Mouse (Mus musculus): ENCODE data around the gene Zhx3.

The Zhx3 gene

DNA sequence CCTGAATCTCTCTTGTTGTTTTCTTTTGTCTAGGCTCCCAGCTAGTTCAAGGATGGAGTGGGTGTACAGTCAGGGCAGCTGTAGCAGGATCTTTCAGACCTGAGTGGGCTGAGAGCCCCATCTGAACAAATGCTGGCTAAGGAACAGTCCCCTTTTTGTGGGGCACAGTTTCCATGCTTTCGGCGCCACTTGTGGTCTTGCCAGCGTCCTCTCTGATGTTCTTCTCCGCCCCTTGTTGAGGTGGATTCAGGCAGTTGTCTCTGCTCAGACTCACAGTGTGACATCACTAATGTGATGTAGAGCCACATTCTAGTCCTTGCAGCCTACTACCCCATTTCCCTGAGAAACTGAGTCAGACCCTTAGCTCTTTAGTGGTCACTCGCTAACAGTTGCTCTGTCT is 126.2 kb downstream of the Zhx3 start:
- no peak for DNase-seq

DNA sequence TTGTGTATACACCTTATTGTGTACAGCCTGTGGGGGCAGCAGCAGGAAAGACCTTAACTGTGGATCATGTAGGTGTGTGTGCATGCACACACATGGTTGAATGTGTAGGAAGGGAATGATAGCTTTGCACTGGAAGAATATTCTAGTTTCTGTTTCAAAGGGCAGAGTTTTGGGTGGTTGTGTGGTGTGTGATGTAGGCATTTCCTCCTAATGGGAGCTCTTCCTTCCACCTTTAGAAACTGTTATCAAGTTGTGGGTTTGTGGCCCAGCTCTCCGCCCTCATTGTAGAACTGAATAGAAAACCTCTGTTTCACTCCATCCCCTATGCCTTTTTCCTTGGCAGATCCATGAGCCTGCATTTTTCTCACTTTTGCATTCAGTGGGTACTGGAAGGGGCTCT is 127.3 kb downstream of the Zhx3 start:
- DNase-seq, result no peak

DNA sequence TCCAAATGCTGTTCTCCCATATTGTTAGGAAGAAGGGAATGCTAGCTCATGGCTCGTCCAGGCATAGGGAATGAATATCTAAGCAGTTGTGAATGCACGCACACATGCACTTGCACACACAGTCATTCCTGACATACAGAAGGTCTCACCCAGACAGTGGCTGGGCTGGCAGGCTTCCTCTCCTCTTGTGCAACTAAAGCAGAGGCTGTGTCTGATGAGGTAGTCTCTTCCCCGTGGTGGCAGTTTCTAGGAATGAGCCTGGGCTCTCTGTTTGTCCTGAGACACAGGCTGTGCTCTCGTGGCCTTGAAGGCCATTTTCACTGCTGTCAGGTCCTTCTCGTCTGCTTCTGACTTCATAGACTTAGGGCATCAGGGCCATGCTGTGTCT is 128.0 kb downstream of the Zhx3 start:
- DNase-seq, result peak; percentile 37 to 52

DNA sequence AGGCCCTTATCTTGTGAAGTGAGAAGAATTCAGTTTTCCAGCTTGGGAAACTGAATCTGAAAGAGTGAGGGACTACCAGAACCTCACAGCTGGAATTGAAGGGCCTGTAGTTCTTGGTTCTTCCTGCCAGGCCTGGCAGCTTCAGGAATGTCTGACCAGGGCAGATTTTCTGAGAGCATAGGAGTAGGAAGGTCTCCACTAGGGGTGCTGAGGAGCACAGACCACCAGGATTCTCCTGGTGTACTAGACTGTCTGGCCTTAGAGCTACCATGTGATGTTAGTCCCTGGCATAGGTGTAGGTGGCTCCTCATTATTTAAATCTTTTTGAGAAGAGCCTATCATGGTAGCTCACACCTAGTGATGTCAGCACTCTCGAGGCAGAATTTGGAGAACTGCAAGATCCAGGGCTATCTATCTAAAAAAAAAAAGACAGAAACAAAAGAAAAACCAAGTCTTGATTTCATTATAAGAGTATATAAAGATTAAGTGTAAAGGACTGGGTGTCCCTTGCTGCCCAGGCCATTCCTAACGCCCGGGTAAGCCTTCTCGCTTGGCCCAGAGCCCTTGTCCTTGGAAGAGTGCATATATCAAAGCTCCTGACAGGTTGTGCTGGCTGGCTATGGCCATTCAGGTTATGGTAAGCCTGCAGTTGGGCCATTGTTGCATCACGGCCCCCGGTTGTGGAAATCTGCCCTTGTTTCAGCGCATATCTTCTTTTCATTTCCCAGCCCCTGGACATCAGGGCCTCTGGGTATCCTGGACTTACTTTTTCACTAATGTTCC is 128.6 kb downstream of the Zhx3 start:
- DNase-seq, result peak; percentile 73 to 82

DNA sequence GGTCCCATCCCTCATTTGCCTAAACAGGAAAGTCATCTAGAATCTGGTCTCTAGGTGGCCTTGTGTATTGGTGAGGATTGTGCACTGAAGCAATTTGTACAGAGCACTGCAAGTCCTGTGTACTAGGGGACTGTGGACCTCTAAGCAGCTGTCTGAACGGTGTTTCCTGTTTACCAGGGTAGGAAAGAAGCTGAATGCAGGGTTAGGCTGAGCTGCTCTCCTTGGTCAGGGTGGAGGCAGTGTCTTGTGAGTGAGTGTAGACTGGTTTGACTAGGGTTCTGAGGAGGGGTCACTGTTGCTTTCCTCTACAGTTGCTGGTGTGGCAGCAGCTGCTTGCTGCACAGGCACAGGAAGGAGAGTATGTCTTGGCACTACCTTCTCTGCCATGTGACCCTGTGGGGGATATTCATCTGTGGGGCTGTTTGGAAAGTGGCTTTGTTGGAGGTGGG is 130.6 kb downstream of the Zhx3 start:
- no peak for DNase-seq

DNA sequence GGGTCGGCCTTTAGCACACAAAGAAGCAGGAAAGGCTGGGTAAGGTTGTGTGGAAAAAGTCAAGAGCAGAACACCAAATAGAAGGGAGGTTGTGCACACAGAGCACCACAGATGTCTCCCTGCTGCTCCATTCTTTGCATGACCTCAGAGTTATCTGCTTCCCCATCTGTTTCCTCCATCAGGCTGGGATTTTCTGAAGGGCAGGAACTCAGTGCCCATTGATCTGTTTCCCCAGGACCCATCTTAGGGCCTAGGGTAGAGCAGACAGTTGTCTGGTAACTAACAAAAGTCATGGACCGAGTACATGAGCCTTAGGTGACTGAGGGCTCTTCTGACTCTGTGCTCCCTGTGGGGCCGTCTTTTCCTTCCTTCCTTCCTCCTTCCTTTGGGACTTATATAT is 131.2 kb downstream of the Zhx3 start:
- DNase-seq, result peak in 1 of 2 experiments; percentile 45

DNA sequence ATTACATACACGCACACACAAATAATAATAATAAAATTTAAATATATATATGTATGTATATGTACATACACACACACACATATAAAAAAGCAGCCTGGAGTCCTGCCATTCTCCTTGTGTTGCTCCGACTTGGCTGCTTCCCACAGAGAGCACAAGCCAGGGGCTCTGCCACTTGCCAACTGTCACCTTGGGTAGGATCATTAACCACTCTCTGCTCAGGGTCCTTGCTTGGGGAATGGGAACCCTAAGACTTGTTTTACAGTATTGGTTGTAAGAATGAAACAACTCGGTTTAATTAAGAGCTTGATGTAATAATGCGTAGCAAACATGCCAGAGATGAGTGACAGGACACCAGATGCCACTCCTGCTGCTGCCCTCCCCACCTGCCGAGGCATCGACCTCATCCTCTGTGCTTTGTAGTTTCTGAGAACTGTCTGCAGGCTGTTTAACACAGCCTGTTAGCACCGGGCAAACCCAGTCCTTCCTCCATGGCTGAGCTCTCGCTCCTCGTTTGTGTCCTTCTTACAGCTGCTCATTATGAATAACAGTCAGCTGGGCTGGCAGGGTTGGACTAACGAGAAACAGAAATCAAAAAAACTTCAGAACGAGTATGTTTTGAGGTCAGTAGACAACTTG is 132.2 kb downstream of the Zhx3 start:
- DNase-seq, result no peak

DNA sequence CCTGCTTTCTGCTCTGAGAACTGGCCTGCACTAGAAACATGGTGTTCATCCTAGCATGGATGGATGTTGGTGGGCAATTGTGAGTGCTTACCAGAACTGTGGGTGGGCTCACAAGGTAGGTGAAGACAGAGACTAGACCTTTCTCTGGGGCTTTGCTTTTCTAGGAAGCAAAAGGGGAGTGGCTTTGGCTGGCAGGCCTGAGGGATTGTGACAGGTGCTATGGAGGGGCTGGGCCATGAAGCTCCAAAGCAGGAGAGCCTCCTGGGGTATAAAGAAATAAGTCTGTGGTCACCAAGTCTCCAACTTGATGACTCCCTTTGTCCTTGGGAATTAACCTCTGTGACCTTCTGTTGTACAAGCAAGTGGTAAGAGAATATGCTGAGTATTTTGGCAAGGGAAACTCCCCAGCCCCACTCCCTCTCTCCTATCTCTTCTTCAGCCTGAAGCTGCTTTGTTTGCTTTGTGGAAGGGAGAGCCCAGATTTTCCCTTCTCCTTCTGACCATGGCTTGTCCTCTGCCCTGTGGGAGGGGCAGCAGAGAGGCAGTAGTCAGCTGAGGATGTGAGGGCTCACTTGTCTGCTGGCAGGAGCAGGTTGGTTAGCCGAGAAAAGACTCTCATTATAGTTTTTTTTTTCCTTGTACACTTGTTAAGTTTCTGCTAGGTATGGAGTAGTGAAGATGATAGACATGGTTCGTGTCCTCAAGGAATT is 133.0 kb downstream of the Zhx3 start:
- peak in 1 of 2 experiments; percentile 51 for DNase-seq

DNA sequence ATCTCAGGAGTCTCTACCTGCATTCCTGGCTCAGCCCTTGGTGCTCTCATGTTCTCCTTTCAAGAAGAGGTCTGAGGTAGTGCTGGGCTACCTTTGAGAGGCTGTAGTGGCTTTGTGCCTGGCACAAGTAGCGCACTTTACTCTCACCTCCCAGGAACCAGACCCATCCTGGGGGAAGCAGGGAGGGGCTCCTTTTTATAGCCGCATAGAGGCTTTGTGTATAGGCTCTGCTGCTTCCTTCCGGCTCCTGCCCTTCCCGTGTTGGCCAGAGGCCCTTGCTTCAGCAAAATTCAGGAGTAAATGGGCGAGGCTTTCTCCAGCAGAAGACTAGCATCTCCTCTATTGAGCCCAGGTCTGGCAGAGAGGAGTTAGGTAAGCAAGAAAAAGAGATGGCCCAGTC is 134.4 kb downstream of the Zhx3 start:
- peak; percentile 66 to 84 for DNase-seq

DNA sequence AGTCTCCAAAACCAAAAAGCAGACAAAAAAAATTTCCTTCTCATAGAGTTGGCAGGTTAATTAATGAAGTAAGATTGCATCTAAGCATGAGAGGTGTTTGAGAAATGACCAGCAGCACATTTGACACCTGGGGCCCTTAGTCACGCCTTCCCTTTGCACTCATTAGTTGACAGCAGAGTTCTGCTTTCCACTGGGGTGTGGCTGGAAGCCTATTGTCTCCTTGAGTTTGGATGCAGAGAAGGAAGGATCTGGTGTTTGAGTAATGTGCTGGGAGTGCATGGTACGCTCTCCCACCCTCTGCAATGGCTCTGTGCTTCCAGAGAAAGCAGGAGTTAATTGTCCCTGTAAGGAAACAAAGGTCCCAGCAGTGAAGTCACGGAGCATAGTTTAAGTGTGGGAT is 136.3 kb downstream of the Zhx3 start:
- no peak for DNase-seq

DNA sequence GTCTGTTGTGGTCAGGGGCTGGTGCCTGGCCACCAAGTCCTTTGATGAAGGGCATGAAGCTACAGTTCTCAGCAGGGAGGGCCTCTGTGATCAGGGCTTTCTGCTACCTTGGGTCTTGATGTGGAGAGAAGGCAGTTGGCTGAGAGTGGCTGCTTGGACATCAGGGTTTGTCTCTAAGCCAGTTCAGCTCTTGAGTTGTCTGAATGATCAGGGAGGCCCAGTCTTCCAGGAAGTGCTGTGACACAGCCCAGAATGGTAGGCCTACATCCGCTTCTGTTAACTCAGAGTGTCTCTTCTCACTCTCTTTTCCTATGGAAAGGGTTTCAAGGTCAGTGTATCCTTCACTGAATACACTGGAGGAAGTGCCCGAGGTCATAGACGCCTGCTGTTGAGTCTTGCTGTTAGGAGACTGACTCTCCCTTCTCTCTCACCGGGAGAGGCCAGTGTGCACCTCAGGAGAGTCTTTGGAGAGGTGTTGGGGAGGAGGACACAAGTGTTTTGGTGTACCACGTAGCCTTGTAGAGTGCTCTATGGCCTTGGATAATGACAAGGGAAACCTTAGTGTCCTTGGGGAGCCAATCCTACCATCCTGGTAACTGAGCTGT is 137.0 kb downstream of the Zhx3 start:
- no peak for DNase-seq

DNA sequence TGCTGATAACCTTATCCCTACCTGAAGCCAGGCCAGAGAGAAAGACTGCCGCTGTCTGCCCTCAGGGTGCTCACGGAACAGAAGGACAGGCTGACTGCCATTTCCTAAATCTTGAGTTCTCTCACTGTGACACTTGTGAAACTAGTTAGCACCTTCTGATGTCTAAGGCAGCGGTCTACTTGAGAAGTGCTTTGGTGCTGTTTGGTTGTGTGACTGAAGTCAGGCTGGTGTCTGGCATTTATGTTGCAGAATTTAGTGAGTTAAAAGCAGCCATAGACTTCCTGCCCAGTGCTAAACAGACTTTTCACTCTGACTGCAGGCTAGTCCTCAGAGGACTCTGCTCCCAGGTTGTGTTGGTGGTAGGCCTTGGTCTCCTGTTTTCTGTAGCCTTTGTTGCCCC is 138.5 kb downstream of the Zhx3 start:
- DNase-seq, result no peak

DNA sequence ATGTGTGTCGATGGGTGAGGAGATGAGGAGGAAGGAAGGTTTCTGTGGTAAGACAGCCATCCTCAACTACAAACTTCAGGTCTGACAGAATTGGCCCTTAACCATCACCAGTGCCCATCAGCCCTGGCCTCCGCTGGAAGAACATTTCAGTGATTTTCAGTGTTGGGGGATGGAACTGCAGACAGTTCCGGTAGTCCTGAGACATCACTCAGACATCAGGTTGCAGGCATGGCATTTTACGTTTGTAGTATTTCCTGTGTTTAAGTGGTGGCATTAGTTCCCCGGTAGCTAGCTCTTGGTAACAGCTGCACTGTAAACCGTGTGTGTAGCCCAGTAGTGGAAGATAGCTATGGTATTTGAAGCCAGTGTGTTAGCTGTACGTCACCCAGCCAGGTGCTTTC is 139.7 kb downstream of the Zhx3 start:
- peak in 1 of 2 experiments; percentile 15 for DNase-seq

DNA sequence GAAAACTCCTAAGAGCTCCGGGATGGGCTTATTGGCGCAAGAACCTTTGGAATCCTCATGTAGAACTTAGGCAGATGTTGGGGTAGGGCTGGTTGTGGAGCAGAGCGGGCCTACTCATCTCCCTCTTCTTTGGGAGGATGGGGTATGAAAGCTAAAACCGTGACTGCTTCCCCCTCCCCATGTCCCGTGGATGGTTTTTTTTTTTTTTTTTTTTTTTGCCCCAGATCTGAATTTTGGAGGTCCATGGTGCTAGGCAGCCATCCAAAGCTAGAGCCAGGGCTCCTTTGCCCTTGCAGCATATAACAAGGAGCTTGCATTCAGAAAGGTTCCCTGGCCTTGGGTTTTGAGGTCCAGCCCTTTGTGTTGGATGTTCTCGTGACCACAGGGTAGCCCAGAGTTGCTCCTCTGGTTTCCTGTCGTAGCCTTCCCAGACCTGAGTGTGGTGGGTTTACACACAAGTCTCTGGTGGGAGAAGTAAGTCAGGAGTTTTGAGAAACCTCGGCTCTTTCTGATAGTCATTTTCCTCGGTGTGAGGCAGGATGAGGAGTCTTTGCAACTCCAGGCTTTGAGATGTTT is 140.3 kb downstream of the Zhx3 start:
- peak in 1 of 2 experiments; percentile 8 for DNase-seq

DNA sequence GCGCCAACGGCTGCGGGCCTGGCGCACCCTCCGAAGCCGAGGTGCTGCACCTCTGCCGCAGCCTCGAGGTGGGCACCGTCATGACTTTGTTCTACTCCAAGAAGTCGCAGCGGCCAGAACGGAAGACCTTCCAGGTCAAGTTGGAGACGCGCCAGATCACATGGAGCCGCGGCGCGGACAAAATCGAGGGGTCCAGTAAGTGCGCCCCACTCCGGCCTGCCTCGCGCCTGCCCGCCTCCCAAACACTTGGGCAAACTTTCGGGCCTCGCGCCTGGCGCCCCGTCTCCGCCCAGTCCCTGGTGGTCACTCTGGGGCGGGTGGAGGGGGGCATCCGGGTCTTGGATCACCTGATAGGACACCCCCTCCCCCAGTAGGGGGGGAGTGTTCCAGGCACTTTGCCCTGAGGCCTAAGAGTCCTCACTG is 140.9 kb downstream of the Zhx3 start:
- peak; percentile 75 to 84 for DNase-seq

DNA sequence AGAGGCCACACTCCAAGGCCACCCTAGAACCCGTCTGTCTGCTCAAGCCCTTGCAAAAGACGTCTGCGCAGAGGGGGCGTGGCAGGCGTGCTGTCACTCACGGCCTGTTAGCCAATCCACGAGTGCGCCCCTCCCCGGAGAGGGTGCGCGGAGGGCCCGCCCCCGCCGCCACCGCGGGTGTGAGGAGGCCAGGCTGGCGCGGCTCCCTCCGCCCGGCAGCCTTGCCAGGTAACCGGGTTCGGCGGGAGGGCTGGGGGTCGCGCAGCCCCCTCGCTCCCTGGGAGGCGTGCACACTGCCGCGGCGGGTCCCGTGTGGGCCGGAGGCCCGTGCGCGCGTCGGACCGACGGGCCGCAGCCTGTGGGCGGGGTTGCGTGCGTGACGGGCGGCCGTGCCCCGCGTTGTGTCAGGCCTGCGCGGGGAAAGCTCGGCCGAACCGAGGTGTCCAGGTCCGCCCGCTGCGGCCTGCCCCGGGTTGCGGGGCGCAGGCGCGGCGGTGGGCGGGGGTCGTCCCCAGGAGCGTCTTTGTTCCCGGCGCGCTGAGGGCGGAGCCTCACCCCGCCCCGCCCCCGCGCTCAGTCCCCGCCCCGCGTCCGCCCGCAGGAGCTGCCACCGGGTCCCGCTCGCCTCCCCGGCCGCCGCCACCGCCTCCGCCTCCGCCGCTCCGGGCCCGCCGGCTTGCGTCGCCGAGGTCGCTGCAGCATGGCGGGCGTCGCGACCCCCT is 141.5 kb downstream of the Zhx3 start, which contains the start of gene Plcg1:
Plcg1 (plus strand) TSS at position 184 of the 722 bp plus-strand sequence.
- peak; percentile 94 to 95 for DNase-seq

DNA sequence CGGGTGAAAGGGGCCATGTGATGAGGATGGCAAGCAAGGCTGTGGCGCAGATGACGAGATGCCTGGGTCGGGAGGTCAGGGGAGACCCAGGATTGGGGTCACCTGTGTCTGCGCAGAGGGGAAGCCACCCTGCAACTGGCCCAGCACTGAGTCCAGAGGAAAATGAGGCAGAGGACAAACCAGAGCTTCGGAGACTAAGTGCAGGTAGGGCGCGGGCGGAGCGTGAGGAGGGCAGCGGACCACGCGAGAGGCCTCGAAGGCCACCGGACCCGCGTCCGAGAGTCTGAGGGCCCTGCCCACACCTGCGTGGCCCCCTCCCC is 142.0 kb downstream of the Zhx3 start:
- no peak for DNase-seq

DNA sequence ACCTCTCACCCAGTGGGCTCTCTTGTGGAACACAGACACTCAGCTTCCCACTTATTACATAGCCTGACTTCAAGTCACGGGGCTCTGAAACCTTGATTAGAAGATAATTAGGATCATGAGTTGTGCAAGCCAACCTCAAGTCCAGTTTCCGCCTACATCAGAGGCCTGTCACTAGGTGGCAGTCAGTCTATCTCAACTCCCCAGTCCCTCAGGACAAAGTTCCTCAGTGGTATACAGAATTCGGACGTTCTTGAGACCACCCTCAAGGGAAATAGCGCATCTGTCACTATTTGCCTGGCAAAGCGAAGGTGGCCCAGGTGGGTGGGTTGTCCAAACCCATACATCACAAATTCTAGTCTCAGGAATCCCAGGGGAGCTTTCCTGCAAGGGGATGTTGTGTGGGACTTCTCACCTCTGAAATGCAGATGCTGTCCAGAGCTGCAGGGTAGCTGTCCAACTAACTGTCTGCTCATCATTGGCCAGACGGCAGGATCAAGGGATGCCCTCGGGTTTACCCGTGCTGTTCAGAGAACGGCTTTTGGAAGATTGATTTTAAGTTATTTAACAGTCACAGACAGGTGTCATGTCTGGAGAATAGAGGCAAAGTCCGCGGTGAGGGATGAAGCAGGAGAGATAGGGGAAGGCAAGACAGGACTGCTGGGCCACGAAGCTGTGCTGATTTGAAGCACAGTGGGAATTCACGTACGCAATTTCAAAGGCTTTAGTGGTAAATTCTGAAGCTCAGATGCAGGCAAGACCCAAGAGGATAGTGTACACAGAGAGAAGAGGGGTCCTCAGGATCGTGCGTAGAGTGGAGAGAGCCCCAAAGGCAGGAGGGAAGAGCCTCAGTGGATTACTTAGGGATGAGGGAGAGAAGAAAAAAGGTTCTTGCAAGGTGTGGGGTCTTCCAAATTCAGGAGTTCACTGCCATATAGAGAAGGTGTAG is 142.7 kb downstream of the Zhx3 start:
- DNase-seq, result peak; percentile 56 to 67

DNA sequence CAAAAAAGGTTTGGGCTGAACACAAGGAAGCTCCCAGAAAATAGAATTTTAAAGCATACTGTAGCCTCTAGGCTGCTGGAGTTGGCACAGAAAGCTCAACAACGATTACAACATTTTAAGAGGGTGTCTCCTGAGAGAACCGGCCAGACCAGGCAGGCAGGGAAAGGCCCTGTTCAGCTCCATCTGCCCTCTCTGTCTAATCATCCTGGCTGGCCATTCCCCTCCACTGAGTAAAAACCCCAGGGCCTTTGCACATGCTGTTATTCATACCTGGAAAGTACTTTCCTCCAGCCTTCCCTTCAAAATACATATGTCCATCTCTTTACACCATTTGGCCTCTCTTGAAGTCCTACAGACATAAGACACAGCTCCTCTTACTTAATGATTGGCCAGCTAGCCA is 143.4 kb downstream of the Zhx3 start:
- peak; percentile 64 to 76 for DNase-seq

DNA sequence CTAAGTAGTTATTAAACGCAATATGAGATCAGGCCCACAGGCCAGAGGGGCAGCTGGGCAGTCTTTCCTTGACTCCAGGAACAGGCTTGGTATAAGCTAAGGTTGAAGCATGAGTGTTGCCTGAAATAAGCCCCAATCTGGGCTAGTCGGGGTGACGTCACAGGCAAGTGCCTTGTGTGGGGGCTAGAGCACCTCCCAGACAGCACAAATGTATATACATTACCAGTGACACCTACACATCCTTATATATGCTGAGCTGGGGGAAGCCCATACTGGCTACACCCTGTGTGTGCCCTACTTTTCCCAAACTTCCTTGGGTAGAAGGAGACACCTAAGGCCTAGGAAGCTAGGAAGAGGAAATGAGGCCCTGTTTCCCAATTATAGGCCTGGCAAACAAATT is 143.8 kb downstream of the Zhx3 start:
- peak in 1 of 2 experiments; percentile 3 for DNase-seq
